Mouse (Mus musculus) midbrain, embryonic 15.5 days (tissue): ENCODE data around the gene Dnah14. TPM values are rescaled to one million over a fixed set of nuclear protein-coding genes. Genes with fewer than 3 reads are reported as not detected.

Experiments
- ATAC-seq: fragments of 200-750 bp; cut with Nextera tagmentation; replicated peaks from 2 replicates; pipeline ENCODE4 v1.8.0; 2017; ENCODE audit warnings: moderate TSS enrichment
- H3K27ac ChIP-seq: fragments of 300-500 bp; sonication (generic); 2 replicates; pipeline ENCODE4 v1.5.1; 2015; ENCODE audit warnings: mild to moderate bottlenecking, inconsistent platforms
- H3K27me3 ChIP-seq: fragments of 300-500 bp; sonication (generic); replicated peaks from 2 replicates; pipeline ENCODE4 v1.6.1; 2015; ENCODE audit warnings: inconsistent platforms
- H3K36me3 ChIP-seq: fragments of 300-500 bp; sonication (generic); replicated peaks from 2 replicates; pipeline ENCODE4 v1.6.1; 2015; ENCODE audit warnings: inconsistent platforms
- H3K4me1 ChIP-seq: fragments of 300-500 bp; sonication (generic); 2 replicates; pipeline ENCODE4 v1.6.1; 2015; ENCODE audit warnings: inconsistent platforms
- H3K4me2 ChIP-seq: fragments of 300-500 bp; sonication (generic); 2 replicates; pipeline ENCODE4 v1.6.1; 2015; ENCODE audit warnings: inconsistent platforms, mild to moderate bottlenecking, moderate library complexity
- H3K4me3 ChIP-seq: fragments of 300-500 bp; sonication (generic); 2 replicates; pipeline ENCODE4 v1.5.1; 2015; ENCODE audit warnings: mild to moderate bottlenecking, inconsistent platforms
- H3K9ac ChIP-seq: fragments of 300-500 bp; sonication (generic); 2 replicates; pipeline ENCODE4 v1.6.1; 2015; ENCODE audit warnings: mild to moderate bottlenecking, inconsistent platforms
- H3K9me3 ChIP-seq: fragments of 300-500 bp; sonication (generic); 2 replicates; pipeline ENCODE4 v1.6.1; 2016; ENCODE audit warnings: inconsistent platforms
- WGBS: fragments of 180-500 bp; shearing (Covaris S2); methylation state at CpG from one replicate; pipeline ENCODE4 v1.1.7; 2015; ENCODE audit warnings: mixed read lengths; 5-methylcytosine and 5-hydroxymethylcytosine counted together
- polyA plus RNA-seq: library from polyadenylated mRNA; unstranded; fragments of >200 nt; fragmentation: Nextera tagmentation; extraction: Ambion mirVana; gene quantifications from 2 replicates; pipeline ENCODE4 v1.2.1, GENCODE M21; 2015

The Dnah14 gene
- polyA plus RNA-seq, 1 experiment from 2014 or later = 0.81 TPM

GRCm38 (mm10) chr1:181850441-181850840 lies 274.1 kb downstream of the Dnah14 start:
- no peak overlapping the region for H3K27ac ChIP-seq
- no peak for ATAC-seq
- no peak overlapping the region for H3K9ac ChIP-seq
- no peaks in the 10 kb centered on the region for H3K4me1 ChIP-seq
- no peak overlapping the region for H3K4me2 ChIP-seq
- WGBS = 88% methylated on average over 4 of the region's 4 CpGs
- H3K9me3 ChIP-seq = no peaks in the 10 kb centered on the region
- H3K4me3 ChIP-seq = no peak overlapping the region
- no peaks in the 10 kb centered on the region for H3K27me3 ChIP-seq
- no peaks in the 10 kb centered on the region for H3K36me3 ChIP-seq

GRCm38 (mm10) chr1:181851521-181852310 lies 275.4 kb downstream of the Dnah14 start:
- H3K36me3 ChIP-seq = no peaks in the 10 kb centered on the region
- 88% methylated on average over 12 of the region's 12 CpGs for WGBS
- H3K4me3 ChIP-seq = no peak overlapping the region
- ATAC-seq = no peak
- no peaks in the 10 kb centered on the region for H3K27me3 ChIP-seq
- no peaks in the 10 kb centered on the region for H3K9me3 ChIP-seq
- H3K4me2 ChIP-seq = no peak overlapping the region
- no peak overlapping the region for H3K27ac ChIP-seq
- no peak overlapping the region for H3K9ac ChIP-seq
- H3K4me1 ChIP-seq = no peaks in the 10 kb centered on the region

- Histone ChIP-seq H3K9ac (no peak overlapping the region), H3K4me1 (no peaks in the 10 kb centered on the region), H3K9me3 (no peaks in the 10 kb centered on the region), H3K27me3 (no peaks in the 10 kb centered on the region), H3K4me2 (no peak overlapping the region), H3K36me3 (no peaks in the 10 kb centered on the region), H3K4me3 (no peak overlapping the region), H3K27ac (no peak overlapping the region)
- 51% methylated on average over 13 of the region's 13 CpGs for WGBS
- no peak for ATAC-seq
These were observed 276.1 kb downstream of the Dnah14 start for GRCm38 (mm10) chr1:181852466-181852865.

- no peaks in the 10 kb centered on the region for H3K27me3 ChIP-seq
- no peaks in the 10 kb centered on the region for H3K4me1 ChIP-seq
- 13% methylated on average over 21 of the region's 21 CpGs for WGBS
- no peak overlapping the region for H3K27ac ChIP-seq
- peak overlapping the region; percentile 39 for H3K4me2 ChIP-seq
- ATAC-seq = no peak
- H3K4me3 ChIP-seq = no peak overlapping the region
- no peak overlapping the region for H3K9ac ChIP-seq
- no peaks in the 10 kb centered on the region for H3K36me3 ChIP-seq
- H3K9me3 ChIP-seq = no peaks in the 10 kb centered on the region
These were observed 276.9 kb downstream of the Dnah14 start for GRCm38 (mm10) chr1:181853081-181853736.

- no peak overlapping the region for H3K9ac ChIP-seq
- no peak overlapping the region for H3K4me2 ChIP-seq
- H3K36me3 ChIP-seq = no peaks in the 10 kb centered on the region
- 95% methylated on average over 2 of the region's 2 CpGs for WGBS
- ATAC-seq = no peak
- no peak overlapping the region for H3K4me3 ChIP-seq
- no peaks in the 10 kb centered on the region for H3K27me3 ChIP-seq
- H3K9me3 ChIP-seq = no peaks in the 10 kb centered on the region
- H3K27ac ChIP-seq = no peak overlapping the region
- H3K4me1 ChIP-seq = no peaks in the 10 kb centered on the region
These were observed 278.5 kb downstream of the Dnah14 start for GRCm38 (mm10) chr1:181854829-181855228.

GRCm38 (mm10) chr1:181856329-181856728 lies 280.0 kb downstream of the Dnah14 start:
- no peak overlapping the region for H3K4me3 ChIP-seq
- no peaks in the 10 kb centered on the region for H3K27me3 ChIP-seq
- WGBS = 82% methylated on average over 2 of the region's 2 CpGs
- no peak for ATAC-seq
- no peaks in the 10 kb centered on the region for H3K36me3 ChIP-seq
- H3K4me2 ChIP-seq = no peak overlapping the region
- no peak overlapping the region for H3K9ac ChIP-seq
- no peaks in the 10 kb centered on the region for H3K4me1 ChIP-seq
- H3K27ac ChIP-seq = no peak overlapping the region
- no peaks in the 10 kb centered on the region for H3K9me3 ChIP-seq

- Histone ChIP-seq H3K4me1 (0 out of 2 replicates have a peak, but pooled peaks cover 4% of the 10 kb centered on the region), H3K9me3 (no peaks in the 10 kb centered on the region), H3K27me3 (no peaks in the 10 kb centered on the region), H3K27ac (no peak overlapping the region), H3K4me2 (no peak overlapping the region), H3K9ac (no peak overlapping the region), H3K36me3 (no peaks in the 10 kb centered on the region), H3K4me3 (no peak overlapping the region)
- ATAC-seq = no peak
- 61% methylated on average over 5 of the region's 5 CpGs for WGBS
These were observed 284.3 kb downstream of the Dnah14 start for GRCm38 (mm10) chr1:181860659-181861058.

- no peaks in the 10 kb centered on the region for H3K27me3 ChIP-seq
- no peaks in the 10 kb centered on the region for H3K9me3 ChIP-seq
- ATAC-seq = no peak
- no peaks in the 10 kb centered on the region for H3K36me3 ChIP-seq
- no peak overlapping the region for H3K4me2 ChIP-seq
- H3K9ac ChIP-seq = no peak overlapping the region
- H3K4me1 ChIP-seq = 0 out of 2 replicates have a peak, but pooled peaks cover 4% of the 10 kb centered on the region
- no peak overlapping the region for H3K27ac ChIP-seq
- no peak overlapping the region for H3K4me3 ChIP-seq
- 72% methylated on average over 2 of the region's 2 CpGs for WGBS
These were observed 285.0 kb downstream of the Dnah14 start for GRCm38 (mm10) chr1:181861181-181861902.

- Histone ChIP-seq H3K36me3 (no peaks in the 10 kb centered on the region), H3K4me1 (0 out of 2 replicates have a peak, but pooled peaks cover 4% of the 10 kb centered on the region), H3K9me3 (no peaks in the 10 kb centered on the region), H3K27me3 (no peaks in the 10 kb centered on the region), H3K4me3 (no peak overlapping the region), H3K27ac (no peak overlapping the region), H3K4me2 (no peak overlapping the region), H3K9ac (no peak overlapping the region)
- WGBS = 44% methylated on average over 16 of the region's 16 CpGs
- no peak for ATAC-seq
These were observed 286.5 kb downstream of the Dnah14 start for GRCm38 (mm10) chr1:181862676-181863374.

- 0 out of 2 replicates have a peak, but pooled peaks cover 4% of the 10 kb centered on the region for H3K4me1 ChIP-seq
- no peak overlapping the region for H3K4me2 ChIP-seq
- no peaks in the 10 kb centered on the region for H3K9me3 ChIP-seq
- no peak overlapping the region for H3K27ac ChIP-seq
- H3K4me3 ChIP-seq = no peak overlapping the region
- no peaks in the 10 kb centered on the region for H3K27me3 ChIP-seq
- no peak for ATAC-seq
- no peaks in the 10 kb centered on the region for H3K36me3 ChIP-seq
- no peak overlapping the region for H3K9ac ChIP-seq
- 37% methylated on average over 8 of the region's 8 CpGs for WGBS
These were observed 287.1 kb downstream of the Dnah14 start for GRCm38 (mm10) chr1:181863431-181863830.
